Mouse (Mus musculus): ENCODE data around the gene Rab11fip4.

DNA sequence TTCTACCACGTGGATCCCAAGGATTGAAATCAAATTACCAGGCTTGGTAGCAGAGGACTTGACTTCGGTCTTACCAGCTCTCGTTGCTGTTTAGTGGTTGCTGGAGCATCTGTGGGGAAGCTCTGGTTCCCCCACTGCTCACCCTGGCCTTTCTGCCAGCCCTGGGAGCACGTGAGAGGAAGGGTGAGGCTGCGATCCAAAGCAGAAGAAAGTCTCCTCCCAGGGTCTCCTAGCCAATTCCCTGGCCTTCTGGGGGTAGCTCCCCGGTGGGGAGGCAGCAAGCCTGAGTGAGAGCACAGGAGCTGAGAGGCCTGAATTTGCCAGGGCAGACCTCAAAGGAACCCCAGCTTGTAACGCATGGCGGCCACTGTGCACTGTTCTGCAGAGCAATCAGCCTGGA, 124.3 kb downstream of the Rab11fip4 start:
- TF ChIP-seq CTCF (IDR thresholded peaks at IDR 0.05; ENCODE audit: low read depth, low read length) (no peak), TAL1 (conservative IDR thresholded peaks at IDR 0.05; ENCODE audit: low read depth, low read length) (no peak), GATA1 (IDR thresholded peaks at IDR 0.05; ENCODE audit: borderline replicate concordance, low read length) (no peak), POLR2AphosphoS5 (IDR thresholded peaks at IDR 0.05; ENCODE audit: insufficient replicate concordance, low read depth, low read length) (no peak)
